Mouse (Mus musculus): ENCODE data around the gene Phrf1. TPM values are rescaled to one million over a fixed set of nuclear protein-coding genes. Genes with fewer than 3 reads are reported as not detected.

Phrf1 gene
- polyA plus RNA-seq, 1 experiment: 22.5 TPM

DNA sequence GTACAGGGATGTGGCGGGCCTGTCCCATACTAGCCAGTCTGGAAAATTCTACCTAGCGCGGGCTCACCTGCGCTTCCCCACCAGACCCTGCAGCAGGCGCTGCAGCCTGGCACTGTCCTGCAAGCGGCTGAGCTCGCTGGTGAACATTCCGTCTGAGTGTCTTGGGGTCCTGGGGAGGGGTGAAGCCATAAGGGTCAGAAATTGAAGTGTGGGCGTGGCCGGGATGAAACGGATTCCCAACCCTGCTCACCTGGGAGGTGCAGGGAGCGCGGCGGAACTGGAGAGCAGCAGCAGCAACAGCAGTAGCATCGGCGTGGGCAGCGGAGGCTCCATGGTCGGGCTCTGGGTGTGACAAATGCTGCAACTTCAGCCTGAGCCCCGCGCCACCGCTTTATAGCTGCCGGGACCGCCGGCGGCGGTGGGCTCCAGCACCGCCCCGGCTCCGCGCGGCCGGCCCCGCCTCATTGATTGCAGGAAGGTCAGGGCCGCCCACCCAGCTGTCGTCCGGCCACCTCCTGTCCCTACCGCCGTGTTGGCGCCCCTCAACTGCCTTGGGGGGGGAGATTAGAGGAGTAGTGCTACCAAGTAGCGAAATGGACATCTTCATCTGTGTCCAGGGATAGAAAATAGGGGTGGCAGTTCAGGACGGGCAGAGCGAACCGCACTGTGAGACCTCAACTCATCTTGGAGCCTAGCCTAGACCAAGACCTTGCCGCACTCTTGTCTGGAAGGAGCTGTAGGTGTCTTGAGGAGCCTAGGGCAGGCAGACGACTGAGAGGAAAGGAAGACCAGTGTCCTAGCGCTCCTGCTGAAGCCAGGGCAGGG is 50.4 kb downstream of the Phrf1 start, which contains the start of gene Sct:
Gene Sct, minus strand, starts transcription at position 368 of the 825 bp plus-strand sequence.
- TF ChIP-seq POLR2A (IDR thresholded peaks at IDR 0.05; ENCODE audit: borderline replicate concordance, extremely low read depth, low read depth, low read length) (no peak), CTCF (IDR thresholded peaks at IDR 0.05; ENCODE audit: insufficient read depth, low read length) (peak; percentile 33)
- Histone ChIP-seq H3K4me3 (replicated peaks; ENCODE audit: extremely low read depth, low read depth, low read length) (peak within 1 kb of the TSS; percentile 27), H3K4me1 (ENCODE audit: control insufficient read depth, insufficient read depth, low read length) (0 out of 2 replicates have a peak, but pooled peaks cover 2% of the 10 kb centered on the region)
- 9% methylated on average over 46 of the region's 46 CpGs for WGBS
- DNase-seq: no peak

DNA sequence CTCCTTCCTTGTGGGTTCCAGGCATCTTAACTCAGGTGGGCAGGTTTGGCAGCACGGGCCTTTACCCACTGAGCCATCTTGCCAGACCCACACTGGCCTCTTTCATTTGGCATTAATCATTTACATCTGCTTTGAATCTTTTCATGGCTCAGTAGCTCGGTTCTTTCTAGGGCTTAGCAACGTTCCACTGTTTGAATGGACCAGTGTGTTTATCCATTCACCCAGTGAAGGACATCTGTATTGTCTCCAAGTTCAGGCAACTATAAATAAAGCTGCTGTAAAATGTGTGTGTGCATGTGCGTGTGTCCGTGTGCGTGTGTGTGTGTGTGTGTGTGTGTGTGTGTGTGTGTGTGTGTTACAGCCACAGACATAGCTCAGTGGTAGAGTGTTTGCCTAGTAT is 52.9 kb downstream of the Phrf1 start:
- TF ChIP-seq CTCF (IDR thresholded peaks at IDR 0.05; ENCODE audit: insufficient read depth, low read length): no peak
- TF ChIP-seq POLR2A (IDR thresholded peaks at IDR 0.05; ENCODE audit: borderline replicate concordance, extremely low read depth, low read depth, low read length): no peak
- Histone ChIP-seq H3K4me3 (replicated peaks; ENCODE audit: extremely low read depth, low read depth, low read length) (no peak overlapping the region), H3K4me1 (ENCODE audit: control insufficient read depth, insufficient read depth, low read length) (0 out of 2 replicates have a peak, but pooled peaks cover 2% of the 10 kb centered on the region)
- 68% methylated on average over 6 of the region's 6 CpGs for WGBS
- no peak for DNase-seq

DNA sequence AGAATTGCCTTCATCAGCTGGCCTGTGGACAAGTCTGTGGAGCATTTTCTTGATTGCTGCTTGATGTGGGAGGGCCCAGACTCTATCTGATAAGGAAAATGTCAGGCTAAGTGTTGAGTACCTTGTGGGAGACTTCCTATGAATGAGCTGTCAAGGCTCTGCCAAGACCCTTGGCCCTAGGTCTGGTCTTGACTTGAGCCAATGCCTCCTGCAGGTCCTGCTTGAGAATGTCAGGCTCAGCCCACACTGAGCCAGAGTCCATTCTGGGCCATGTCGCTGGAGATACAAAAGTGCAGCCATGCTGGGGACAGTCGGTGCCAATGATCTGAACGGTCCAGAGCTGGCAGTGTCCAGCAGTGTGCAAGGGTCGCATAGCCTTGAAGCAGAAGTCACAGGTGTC is 54.2 kb downstream of the Phrf1 start:
- Histone ChIP-seq H3K4me3 (replicated peaks; ENCODE audit: extremely low read depth, low read depth, low read length) (no peak overlapping the region), H3K4me1 (ENCODE audit: control insufficient read depth, insufficient read depth, low read length) (0 out of 2 replicates have a peak, but pooled peaks cover 2% of the 10 kb centered on the region)
- no peak for DNase-seq
- TF ChIP-seq POLR2A (IDR thresholded peaks at IDR 0.05; ENCODE audit: borderline replicate concordance, extremely low read depth, low read depth, low read length) (no peak), CTCF (IDR thresholded peaks at IDR 0.05; ENCODE audit: insufficient read depth, low read length) (no peak)
- 80% methylated on average over 4 of the region's 4 CpGs for WGBS

DNA sequence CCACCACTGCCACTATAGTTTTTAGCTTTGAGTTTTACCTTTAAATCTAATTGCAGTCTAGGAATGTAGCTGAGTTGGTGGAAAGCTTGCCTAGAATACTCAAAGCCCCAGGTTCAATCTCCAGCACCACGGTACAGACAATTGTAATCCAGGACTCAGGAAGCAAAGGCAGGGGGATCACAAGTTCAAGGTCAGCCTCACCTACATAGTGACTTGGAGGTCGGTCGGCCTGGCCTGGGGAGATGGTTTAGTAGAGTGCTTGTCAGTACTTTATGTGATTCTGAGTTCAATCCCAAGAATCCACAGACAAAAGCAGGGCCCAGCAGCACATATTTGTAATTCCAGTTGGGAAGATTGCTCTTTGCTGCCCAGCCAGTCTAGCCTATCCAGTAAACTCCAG is 59.5 kb downstream of the Phrf1 start:
- 77% methylated on average over 3 of the region's 3 CpGs for WGBS
- DNase-seq: no peak
- TF ChIP-seq POLR2A (IDR thresholded peaks at IDR 0.05; ENCODE audit: borderline replicate concordance, extremely low read depth, low read depth, low read length): no peak
- no peak for TF ChIP-seq CTCF (IDR thresholded peaks at IDR 0.05; ENCODE audit: insufficient read depth, low read length)
- Histone ChIP-seq H3K4me3 (replicated peaks; ENCODE audit: extremely low read depth, low read depth, low read length) (no peak overlapping the region), H3K4me1 (ENCODE audit: control insufficient read depth, insufficient read depth, low read length) (peaks cover 3% of the 10 kb centered on the region)

DNA sequence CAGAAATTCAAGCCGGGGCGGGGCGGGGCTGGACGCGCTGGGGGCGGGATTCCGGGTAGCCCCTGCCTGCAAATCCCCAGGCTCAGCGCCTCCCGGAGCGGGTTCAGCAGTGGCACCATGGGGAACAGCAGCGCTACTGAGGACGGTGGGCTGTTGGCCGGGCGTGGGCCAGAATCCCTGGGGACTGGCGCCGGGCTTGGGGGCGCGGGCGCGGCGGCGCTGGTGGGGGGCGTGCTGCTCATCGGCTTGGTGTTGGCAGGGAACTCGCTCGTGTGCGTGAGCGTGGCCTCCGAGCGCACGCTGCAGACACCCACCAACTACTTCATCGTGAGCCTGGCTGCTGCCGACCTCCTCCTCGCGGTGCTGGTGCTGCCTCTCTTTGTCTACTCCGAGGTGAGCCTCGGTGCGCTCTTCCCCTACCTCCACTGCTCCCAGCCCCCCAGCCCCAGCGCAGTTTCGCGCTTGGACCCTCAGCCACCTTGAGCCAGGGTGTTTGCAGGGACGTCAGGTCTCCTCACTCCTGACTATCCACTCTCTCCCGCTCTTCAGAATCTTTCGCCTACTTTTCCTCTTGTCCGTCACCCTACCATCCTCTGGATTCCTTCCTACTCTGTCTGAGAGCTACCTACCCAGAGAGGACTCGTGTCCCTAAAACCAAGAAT is 63.5 kb downstream of the Phrf1 start, which contains the start of gene Drd4:
Gene Drd4, plus strand, starts transcription at position 86 of the 662 bp plus-strand sequence.
- no peak for TF ChIP-seq CTCF (IDR thresholded peaks at IDR 0.05; ENCODE audit: insufficient read depth, low read length)
- no peak for TF ChIP-seq POLR2A (IDR thresholded peaks at IDR 0.05; ENCODE audit: borderline replicate concordance, extremely low read depth, low read depth, low read length)
- DNase-seq: no peak

DNA sequence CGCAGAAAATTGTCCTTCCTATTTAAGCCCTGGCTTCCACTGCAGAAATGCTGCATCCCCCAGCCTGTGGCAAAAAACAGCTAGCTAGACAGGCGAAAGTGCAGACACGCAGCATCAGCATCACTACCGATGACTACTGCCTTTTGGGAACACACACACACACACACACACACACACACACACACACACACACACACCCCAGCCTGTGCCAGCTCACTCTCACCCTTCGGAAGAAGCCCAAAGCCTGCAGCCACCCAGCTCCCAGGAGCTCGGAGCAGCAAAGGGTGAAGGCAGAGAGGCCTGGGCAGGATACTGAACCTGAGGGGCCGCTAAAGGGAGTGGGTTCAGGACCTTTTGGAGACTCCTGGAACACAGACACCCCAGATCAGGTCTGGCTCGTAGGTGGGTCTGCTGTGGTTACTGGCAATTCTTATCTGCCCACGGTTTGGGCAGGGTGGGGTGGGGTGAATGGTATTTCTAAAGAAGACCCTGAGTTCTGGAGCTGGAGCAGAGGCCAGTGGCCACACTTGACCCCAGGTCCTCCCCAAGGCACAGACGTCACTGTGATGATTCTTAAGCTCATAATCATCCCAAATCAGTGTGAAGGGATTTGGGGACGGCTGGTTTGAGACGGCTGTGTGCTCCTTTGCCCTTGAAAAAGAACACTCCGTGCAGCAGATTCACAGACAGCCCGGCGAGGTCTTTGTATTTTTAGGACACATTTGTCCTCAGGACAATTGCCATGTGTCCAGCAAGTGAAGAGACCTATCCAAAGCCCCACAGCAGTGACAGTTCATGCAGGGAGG is 64.2 kb downstream of the Phrf1 start:
- Histone ChIP-seq H3K4me3 (replicated peaks; ENCODE audit: extremely low read depth, low read depth, low read length) (no peak overlapping the region), H3K4me1 (ENCODE audit: control insufficient read depth, insufficient read depth, low read length) (peaks cover 15% of the 10 kb centered on the region)
- WGBS: 64% methylated on average over 15 of the region's 15 CpGs
- TF ChIP-seq CTCF (IDR thresholded peaks at IDR 0.05; ENCODE audit: insufficient read depth, low read length): no peak
- TF ChIP-seq POLR2A (IDR thresholded peaks at IDR 0.05; ENCODE audit: borderline replicate concordance, extremely low read depth, low read depth, low read length): no peak
- DNase-seq: no peak

More for the DNA sequence above, 63.5 kb downstream of the Phrf1 start, which contains the start of gene Drd4:
- peaks cover 15% of the 10 kb centered on the region for H3K4me1 ChIP-seq (ENCODE audit: control insufficient read depth, insufficient read depth, low read length)
- 7% methylated on average over 46 of the region's 46 CpGs for WGBS
- H3K4me3 ChIP-seq (replicated peaks; ENCODE audit: extremely low read depth, low read depth, low read length): no peak within 1 kb of the TSS

DNA sequence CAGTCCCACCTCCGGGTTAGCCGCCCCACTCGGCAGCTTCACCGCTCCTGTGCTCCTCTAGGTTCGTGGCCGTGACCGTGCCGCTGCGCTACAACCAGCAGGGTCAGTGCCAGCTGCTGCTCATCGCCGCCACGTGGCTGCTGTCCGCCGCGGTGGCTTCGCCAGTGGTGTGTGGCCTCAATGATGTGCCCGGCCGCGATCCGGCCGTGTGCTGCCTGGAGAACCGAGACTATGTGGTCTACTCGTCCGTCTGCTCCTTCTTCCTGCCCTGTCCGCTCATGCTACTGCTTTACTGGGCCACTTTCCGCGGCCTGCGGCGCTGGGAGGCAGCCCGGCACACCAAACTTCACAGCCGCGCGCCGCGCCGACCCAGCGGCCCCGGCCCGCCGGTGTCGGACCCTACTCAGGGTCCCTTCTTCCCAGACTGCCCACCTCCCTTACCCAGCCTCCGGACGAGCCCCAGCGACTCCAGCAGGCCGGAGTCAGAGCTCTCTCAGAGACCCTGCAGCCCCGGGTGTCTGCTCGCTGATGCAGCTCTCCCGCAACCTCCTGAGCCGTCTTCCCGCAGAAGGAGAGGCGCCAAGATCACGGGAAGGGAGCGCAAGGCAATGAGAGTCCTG is 65.4 kb downstream of the Phrf1 start:
- DNase-seq: peak; percentile 19
- WGBS: 2% methylated on average over 53 of the region's 53 CpGs
- peak overlapping the region; percentile 26 for H3K4me3 ChIP-seq (replicated peaks; ENCODE audit: extremely low read depth, low read depth, low read length)
- H3K4me1 ChIP-seq (ENCODE audit: control insufficient read depth, insufficient read depth, low read length): peaks cover 15% of the 10 kb centered on the region
- TF ChIP-seq CTCF (IDR thresholded peaks at IDR 0.05; ENCODE audit: insufficient read depth, low read length) (no peak), POLR2A (IDR thresholded peaks at IDR 0.05; ENCODE audit: borderline replicate concordance, extremely low read depth, low read depth, low read length) (no peak)

DNA sequence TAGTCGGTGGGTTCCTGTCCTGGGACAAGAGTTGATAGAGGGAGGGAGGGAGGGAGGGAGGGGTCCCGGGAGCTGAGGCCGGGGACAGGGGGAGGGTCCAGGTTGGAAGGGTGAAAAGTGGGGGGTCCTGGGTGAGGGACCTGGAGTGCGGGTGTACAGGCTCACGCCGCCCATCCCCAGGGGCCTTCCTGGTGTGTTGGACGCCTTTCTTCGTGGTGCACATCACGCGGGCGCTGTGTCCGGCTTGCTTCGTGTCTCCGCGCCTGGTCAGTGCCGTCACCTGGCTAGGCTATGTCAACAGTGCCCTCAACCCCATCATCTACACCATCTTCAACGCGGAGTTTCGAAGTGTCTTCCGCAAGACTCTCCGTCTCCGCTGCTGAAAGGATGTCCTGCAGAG is 65.9 kb downstream of the Phrf1 start:
- WGBS: 10% methylated on average over 22 of the region's 22 CpGs
- TF ChIP-seq POLR2A (IDR thresholded peaks at IDR 0.05; ENCODE audit: borderline replicate concordance, extremely low read depth, low read depth, low read length) (no peak), CTCF (IDR thresholded peaks at IDR 0.05; ENCODE audit: insufficient read depth, low read length) (no peak)
- Histone ChIP-seq H3K4me1 (ENCODE audit: control insufficient read depth, insufficient read depth, low read length) (peaks cover 15% of the 10 kb centered on the region), H3K4me3 (replicated peaks; ENCODE audit: extremely low read depth, low read depth, low read length) (no peak overlapping the region)
- DNase-seq: no peak
